Mouse (Mus musculus): ENCODE results near the gene Mrps7.
"Not testable (repeated sequence)": the region's sequence is repeated elsewhere in the genome, so short reads cannot be mapped to it uniquely, and the experiment has no call there.

Mrps7 gene

DNA sequence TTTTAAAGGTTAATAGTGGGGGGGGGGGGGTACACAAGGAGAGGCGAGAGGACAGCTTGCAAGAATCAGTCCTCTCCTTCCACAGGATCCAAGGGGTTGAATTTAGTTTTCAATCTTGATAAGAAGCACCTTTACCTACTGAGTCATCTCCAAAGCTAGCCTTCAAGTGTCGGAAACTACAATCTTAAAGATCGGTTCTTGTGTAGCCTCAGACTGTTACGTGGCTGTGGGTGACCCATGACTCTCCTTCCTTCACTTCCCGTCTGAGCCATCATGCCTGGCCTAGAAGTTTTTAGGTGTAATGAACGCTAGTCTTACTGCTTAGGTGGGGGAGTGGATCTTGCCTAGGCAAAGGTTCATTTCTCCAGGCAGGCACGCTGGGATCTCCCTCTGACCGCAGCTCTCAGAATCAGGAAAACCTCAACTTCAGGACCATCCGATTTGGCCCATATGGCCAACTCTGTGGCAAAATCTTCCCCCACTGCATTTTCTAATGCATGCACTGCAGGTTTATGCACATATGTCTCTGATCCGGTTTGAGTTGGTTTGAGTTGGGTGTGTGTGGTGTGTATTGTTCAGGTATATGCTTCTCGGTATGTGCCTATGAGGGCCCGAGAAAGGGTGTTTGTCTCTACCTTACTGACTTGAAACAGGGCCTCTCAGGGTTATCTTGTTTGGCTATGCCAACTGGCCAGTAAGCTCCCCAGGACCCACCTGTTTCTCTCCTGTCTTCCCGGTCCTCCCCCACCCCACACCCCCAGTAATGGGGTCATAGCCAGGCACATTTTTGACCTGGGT lies 26.2 kb downstream of the Mrps7 start:
- DNase-seq: peak; percentile 44

DNA sequence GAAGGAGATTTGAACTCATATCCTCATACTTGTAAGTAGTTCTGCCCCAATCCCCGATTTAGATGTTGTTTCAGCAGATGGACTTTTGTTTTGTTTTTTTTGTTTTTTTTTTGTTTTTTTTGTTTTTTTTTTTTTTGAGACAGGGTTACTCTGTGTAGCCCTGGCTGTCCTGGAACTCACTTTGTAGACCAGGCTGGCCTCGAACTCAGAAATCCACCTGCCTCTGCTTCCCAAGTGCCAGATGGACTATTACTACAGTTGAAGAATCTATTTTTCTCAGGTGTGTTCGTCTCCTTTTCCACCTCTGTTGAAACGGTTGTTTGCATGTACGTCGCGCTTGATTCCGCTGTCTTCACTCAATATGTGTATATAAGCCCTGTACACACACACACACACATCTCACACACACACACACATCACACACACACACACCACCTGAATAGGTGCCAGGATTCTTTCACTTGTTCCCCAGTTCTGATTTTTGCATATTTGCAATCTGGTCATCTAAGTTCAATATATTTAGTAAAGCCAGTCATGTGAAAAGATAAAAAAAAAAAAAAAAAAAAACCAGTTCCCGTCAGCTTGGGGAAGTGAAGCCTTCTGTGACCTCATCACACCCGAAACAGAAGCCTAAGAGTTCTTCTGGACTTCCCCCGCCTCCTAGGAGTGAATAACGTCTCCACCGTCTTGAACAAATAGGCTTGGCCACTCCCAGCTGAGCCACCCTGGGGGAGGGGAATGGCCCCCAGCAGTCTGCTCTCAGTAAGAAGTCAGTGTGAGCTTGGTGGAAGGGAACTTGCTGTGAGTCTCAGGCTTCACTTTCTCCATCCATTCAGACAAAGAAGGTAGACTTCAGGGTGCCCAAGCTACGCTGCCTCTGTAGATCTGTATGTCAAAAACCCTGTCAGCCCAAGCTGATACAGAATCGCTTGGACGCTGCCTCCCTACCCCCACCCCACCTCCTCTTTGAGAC lies 27.1 kb downstream of the Mrps7 start:
- DNase-seq: peak; percentile 55

DNA sequence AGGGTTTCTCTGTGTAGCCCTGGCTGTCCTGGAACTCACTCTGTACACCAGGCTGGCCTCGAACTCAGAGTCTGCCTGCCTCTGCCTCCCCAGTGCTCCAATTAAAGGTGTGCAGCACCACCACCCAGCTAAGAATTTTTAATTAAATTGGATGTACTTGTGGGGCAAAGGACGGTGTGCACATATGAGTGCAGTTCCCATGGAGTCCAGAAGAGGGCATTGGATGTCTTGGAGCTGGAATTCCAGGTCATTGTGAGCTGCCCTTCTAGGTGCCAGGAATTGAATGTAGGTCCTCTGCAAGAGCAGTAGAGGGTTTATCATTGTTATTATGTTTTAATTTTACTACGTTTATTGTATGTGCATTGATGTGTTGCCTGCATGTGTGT lies 27.8 kb downstream of the Mrps7 start:
- peak; percentile 59 for DNase-seq

DNA sequence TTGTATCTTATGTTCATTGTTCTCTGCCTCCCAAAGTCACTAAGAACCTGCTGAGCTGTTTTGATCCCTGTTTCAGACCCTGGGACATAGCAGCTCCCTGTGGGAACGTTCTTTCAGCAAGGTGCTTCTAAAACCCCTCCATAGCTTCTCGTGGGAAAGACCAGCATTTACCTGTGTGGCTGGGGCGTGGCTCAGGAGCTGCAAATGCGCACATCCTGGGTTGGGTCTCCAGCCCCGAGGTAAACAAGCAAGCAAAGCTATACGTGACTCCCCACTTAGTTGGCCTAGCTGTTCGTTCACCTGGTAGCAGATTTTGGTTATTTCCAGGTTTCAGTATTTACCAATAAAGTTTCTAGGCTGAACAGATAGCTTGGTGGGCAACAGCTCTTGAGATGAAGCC lies 28.5 kb downstream of the Mrps7 start:
- no peak for DNase-seq

- no peak for DNase-seq
Measured at GRCm38 (mm10) chr11:115632862-115633261, 29.1 kb downstream of the Mrps7 start.

- DNase-seq: no peak
Measured at GRCm38 (mm10) chr11:115634109-115634508, 30.4 kb downstream of the Mrps7 start.

GRCm38 (mm10) chr11:115635041-115635440 lies 31.3 kb downstream of the Mrps7 start:
- DNase-seq: no peak

DNA sequence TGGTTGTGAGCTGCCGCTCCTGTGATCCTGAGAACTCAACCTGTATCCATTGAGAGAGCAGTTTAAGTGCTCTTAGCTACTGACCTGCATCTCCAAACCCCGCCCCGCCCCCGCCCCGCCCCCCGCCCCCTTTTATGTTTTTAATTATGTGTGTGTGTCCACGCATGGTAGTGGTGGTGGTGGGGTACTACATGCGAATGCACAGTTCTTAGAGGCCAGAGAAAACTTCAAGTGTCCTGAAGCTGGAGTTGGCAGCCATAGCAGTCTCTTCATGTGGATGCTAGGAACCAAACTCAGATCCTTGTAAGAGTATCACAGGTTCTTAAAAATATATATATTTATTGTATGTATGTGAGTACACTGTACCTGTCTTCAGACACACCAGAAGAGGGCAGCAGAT lies 31.8 kb downstream of the Mrps7 start:
- DNase-seq: no peak

DNA sequence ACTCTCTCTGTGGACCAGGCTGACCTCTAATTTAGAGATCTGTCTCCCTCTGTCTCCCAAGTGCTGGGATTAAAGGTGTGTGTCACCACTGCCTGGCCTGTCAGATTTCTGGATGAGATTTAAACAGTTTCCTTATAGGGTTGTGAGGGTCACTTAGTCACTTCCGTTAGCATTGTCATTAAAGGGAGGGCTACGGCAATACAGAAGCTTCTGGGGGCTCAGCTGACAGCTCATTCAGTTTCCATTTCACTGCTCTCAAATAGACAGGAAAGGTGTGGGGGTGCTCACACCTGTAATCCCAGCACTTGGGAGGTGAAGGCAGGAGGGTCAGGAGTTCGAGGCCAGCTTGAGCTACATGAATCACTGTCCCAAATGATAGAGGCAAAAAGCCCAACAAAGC lies 33.2 kb downstream of the Mrps7 start:
- no peak for DNase-seq

DNA sequence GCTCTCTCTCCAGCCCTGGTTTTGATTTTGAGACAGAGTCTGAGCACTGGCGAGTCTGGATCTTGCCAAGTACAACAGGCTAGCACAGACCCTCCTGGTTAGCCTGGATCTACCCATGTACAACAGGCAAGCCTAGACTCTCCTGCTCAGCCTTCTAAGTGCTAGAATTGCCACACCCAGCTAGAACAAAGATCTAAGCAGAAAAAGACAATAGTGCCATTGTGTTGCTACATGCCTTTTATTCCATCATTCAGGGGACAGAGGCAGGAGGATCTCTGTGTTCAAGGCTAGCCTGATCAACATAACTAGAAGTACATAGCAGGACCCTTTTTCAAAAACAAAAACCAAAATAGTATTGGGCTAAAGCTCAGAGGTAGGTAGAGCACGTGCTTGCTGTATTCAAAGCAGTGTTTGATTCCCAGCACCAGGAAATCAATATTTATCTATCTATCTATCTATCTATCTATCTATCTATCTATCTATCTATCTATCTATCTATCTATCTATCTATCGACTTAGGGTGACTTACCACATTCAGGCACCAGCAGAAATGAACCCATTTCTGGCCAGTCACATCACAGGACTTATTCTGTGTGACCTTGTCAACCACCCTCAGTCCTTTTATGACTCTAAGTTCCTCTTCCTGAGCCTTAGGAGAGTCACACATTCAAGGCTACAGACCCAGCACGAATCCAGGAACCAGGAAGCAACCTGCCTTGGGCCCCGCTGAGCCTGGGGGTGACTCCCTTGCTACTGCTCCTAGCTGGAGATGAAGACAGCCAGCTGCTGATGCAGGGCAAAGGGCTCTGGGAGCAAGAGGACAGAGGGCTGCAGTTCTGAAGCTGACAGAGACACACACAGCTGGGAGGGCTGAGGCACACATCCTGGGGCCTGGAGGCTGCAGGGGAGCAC lies 35.0 kb downstream of the Mrps7 start:
- no peak for DNase-seq

DNA sequence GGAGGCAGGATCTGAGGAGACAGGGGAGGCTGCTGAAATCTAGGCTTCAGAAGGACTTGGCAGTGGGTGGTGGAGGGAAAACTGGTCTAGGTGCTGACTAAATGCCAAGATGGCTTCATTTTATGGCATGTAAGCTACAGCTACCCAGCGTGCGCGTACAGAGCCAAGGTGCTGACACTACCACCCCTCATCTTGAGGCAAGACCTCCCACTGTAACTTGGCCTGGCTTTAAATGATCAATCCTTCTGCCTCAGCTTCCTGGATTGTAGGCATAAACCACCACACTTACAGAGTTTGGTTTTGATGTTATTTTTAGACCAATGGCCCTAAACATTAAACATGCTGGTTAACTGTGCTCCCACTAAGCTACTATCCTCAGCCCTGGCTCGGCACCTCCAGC lies 35.8 kb downstream of the Mrps7 start:
- DNase-seq: no peak

DNA sequence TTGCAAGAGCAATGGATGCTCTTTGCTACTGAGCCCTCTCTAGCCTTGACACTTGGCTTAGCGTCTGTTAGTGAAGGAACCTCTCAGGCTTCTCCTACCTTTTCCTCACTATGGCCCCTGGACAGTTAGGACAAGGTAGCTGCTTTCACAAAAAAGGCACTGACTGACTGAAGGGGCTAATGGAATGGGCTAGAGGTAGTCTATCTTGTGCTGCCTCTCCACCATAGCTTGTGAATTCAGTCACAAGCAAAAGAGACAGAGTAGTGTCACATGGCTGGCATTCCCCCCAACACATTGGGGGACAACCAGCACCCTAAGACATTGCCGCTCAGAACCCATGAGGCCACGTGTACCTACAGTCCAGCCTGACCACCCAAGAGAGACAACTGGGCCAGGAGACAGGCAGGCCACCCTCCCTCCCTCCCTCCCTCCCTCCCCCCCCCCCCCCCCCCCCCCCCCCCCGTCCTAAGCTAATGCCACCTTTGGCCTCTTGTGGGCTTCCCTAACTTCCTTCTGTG lies 36.6 kb downstream of the Mrps7 start:
- no peak for DNase-seq

GRCm38 (mm10) chr11:115640978-115641663 lies 37.4 kb downstream of the Mrps7 start:
- no peak for DNase-seq

- DNase-seq: no peak
Measured at GRCm38 (mm10) chr11:115641664-115642036, 37.9 kb downstream of the Mrps7 start.

GRCm38 (mm10) chr11:115642705-115643104 lies 39.0 kb downstream of the Mrps7 start:
- no peak for DNase-seq

- DNase-seq: no peak
Measured at GRCm38 (mm10) chr11:115643265-115643664, 39.5 kb downstream of the Mrps7 start.

GRCm38 (mm10) chr11:115644308-115644707 lies 40.6 kb downstream of the Mrps7 start:
- DNase-seq: no peak

DNA sequence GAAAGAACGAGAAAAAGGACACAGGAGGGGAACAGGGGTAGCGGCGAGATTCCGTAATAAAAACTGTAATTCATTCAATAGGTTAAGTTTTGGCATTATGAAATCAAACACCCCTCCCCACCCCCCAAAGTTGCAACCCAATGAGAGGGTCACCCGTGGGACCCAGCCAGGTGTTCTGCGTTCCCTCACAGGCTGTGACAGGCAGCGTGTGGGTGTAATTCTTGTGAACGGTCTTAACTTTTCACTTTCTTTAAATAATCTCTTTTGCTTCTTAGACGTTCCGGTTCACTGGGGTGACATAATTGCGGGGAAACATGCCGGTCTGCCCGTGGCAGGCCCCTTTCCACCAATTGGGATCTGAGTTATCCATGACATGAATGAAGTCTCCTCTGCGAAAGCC lies 41.8 kb downstream of the Mrps7 start:
- not testable (repeated sequence) for DNase-seq

DNA sequence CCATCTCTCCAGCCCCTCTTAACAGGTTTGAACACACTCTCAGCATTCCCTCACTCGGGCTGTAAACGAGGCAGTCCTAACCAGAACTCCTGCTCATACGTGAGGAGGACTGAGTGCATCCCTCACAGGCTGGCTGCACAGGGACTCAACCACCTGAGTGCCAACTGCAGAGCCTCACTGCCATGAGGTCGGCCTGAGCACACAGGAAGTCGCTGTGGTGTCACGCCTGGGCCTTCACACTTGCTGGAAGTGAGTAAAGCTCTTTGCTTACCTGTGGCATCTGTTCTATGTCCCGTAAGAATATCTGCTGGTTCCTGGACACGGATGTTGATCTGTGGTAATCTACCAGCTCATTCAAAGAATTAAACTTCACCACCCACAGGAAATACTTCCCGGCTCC lies 42.7 kb downstream of the Mrps7 start:
- no peak for DNase-seq

DNA sequence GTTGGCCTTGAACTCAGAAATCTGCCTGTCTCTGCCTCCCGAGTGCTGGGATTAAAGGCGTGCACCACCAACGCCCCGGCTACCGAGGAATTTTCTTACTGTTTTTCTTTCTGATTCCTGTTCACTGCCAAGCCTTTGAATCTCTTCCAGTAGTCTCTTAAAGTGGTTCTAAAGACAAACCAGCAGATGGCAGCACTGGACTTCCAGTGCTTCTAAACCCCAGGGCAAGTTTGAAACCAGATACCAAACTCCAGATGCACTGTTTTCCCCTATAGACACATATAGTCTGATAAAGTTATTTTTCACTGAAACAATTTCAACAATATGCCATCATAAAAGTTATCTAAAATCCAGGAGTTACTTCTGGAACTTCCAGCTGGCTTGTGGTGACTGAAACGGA lies 43.7 kb downstream of the Mrps7 start:
- DNase-seq: peak; percentile 70

GRCm38 (mm10) chr11:115649706-115650105 lies 46.0 kb downstream of the Mrps7 start:
- peak; percentile 97 for DNase-seq

- no peak for DNase-seq
Measured at GRCm38 (mm10) chr11:115651680-115652079, 48.0 kb downstream of the Mrps7 start.

All from cerebellum, adult 9-11 months (tissue).